ENCODE assay signal across 8 mouse cellular contexts in genomic region chr1:65187074-65187430, GRCm38 (mm10). TPM values are rescaled to one million over a fixed set of nuclear protein-coding genes. Genes with fewer than 3 reads are reported as not detected.
A peak's percentile ranks its signal among the peaks of the same experiment; 100 is the strongest.
DNase-seq lines count a peak whose midpoint lies in the region; ATAC-seq lines count a peak whose summit lies in the region.

No protein-coding gene starts in this region.

- H3K4me1 ChIP-seq in neural tube, embryonic 11.5 days (ENCODE audit: control insufficient read depth, insufficient read depth, low read length) = peaks cover 7% of the 10 kb centered on the region
- peaks cover 11% of the 10 kb centered on the region for H3K4me1 ChIP-seq in limb, embryonic 12.5 days (replicated peaks)
- H3K4me1 ChIP-seq in stomach, embryonic 15.5 days = peaks cover 5% of the 10 kb centered on the region; the same call in 1 of the 2 replicates

- H3K4me3 ChIP-seq in neural tube, embryonic 11.5 days (ENCODE audit: low read depth, low read length) = peak overlapping the region; percentile 86
- peak overlapping the region; percentile 83 for H3K4me3 ChIP-seq in limb, embryonic 12.5 days (replicated peaks)
- peak overlapping the region; percentile 91 for H3K4me3 ChIP-seq in stomach, embryonic 15.5 days (replicated peaks)

- no peaks in the 10 kb centered on the region for H3K36me3 ChIP-seq in neural tube, embryonic 11.5 days (ENCODE audit: control insufficient read depth, insufficient read depth, low read length)
- peaks cover 3% of the 10 kb centered on the region for H3K36me3 ChIP-seq in limb, embryonic 12.5 days
- no peaks in the 10 kb centered on the region for H3K36me3 ChIP-seq in stomach, embryonic 15.5 days

- peak overlapping the region; percentile 90; the same call in 1 of the 2 replicates for H3K27ac ChIP-seq in neural tube, embryonic 11.5 days (ENCODE audit: low read depth, low read length)
- H3K27ac ChIP-seq in limb, embryonic 12.5 days = peak overlapping the region; percentile 85
- peak overlapping the region; percentile 90 for H3K27ac ChIP-seq in stomach, embryonic 15.5 days

- peak overlapping the region; percentile 87 for H3K9ac ChIP-seq in neural tube, embryonic 11.5 days (ENCODE audit: low read length)
- H3K9ac ChIP-seq in limb, embryonic 12.5 days (replicated peaks) = peak overlapping the region; percentile 88
- H3K9ac ChIP-seq in stomach, embryonic 15.5 days = peak overlapping the region; percentile 76

- peak overlapping the region; percentile 57 for H3K4me2 ChIP-seq in neural tube, embryonic 11.5 days (ENCODE audit: low read depth)
- H3K4me2 ChIP-seq in limb, embryonic 12.5 days = peak overlapping the region; percentile 80
- H3K4me2 ChIP-seq in stomach, embryonic 15.5 days = peak overlapping the region; percentile 71

- under 1% methylated on average over 6 of the region's 6 CpGs for WGBS in neural tube, embryonic 11.5 days
- WGBS in limb, embryonic 12.5 days = 1% methylated on average over 6 of the region's 6 CpGs
- 0% methylated on average over 6 of the region's 6 CpGs for WGBS in stomach, embryonic 15.5 days

- no peak for DNase-seq in cerebellum, postnatal 14 days
- DNase-seq in neural tube, embryonic 11.5 days (ENCODE audit: low spot score) = no peak
- no peak for DNase-seq in neural tube, embryonic 10.5 days (ENCODE audit: extremely low spot score, low spot score)
- no peak for DNase-seq in right cerebral cortex, postnatal 25 days
- DNase-seq in retina, postnatal 1 day = no peak

- no peaks in the 10 kb centered on the region for H3K9me3 ChIP-seq in neural tube, embryonic 11.5 days (ENCODE audit: control insufficient read depth, low read length)
- H3K9me3 ChIP-seq in limb, embryonic 12.5 days = no peaks in the 10 kb centered on the region
- no peaks in the 10 kb centered on the region for H3K9me3 ChIP-seq in stomach, embryonic 15.5 days

- no peaks in the 10 kb centered on the region for H3K27me3 ChIP-seq in neural tube, embryonic 11.5 days (ENCODE audit: control insufficient read depth, insufficient read depth, low read length)
- no peaks in the 10 kb centered on the region for H3K27me3 ChIP-seq in limb, embryonic 12.5 days
- no peaks in the 10 kb centered on the region for H3K27me3 ChIP-seq in stomach, embryonic 15.5 days (replicated peaks)

- 0 out of 2 replicates have a peak, but pooled peaks have one; percentile 1 for ATAC-seq in cerebellum, adult (ENCODE audit: insufficient number of reproducible peaks, low FRiP score, low TSS enrichment)
- ATAC-seq in neural tube, embryonic 11.5 days (ENCODE audit: insufficient read depth, low FRiP score, low TSS enrichment) = no peak
- ATAC-seq in limb, embryonic 12.5 days (ENCODE audit: insufficient number of reproducible peaks, insufficient read depth, low FRiP score, low TSS enrichment, low read depth) = no peak
- ATAC-seq in stomach, embryonic 15.5 days (ENCODE audit: insufficient read depth, low FRiP score, low read depth) = no peak

RNA-seq across cellular contexts. Expression of gene Pikfyve, which starts 0.6 kb away (rescaled TPM):
- polyA plus RNA-seq in neural tube, embryonic 11.5 days (2014; fragmentation: Nextera tagmentation; extraction: Ambion mirVana) = 20.6 TPM in 2 replicates
- 15.1 and 15.4 TPM in 2 replicates for polyA plus RNA-seq in limb, embryonic 12.5 days (2016; fragmentation: Nextera tagmentation; extraction: Ambion mirVana)
- polyA plus RNA-seq in stomach, embryonic 15.5 days (2015; fragmentation: Nextera tagmentation; extraction: Ambion mirVana) = 7.7 and 10.2 TPM in 2 replicates

RNA-seq across cellular contexts. Expression of gene Idh1, which starts 0.8 kb away (rescaled TPM):
- 405 and 436 TPM in 2 replicates for polyA plus RNA-seq in neural tube, embryonic 11.5 days (2014; fragmentation: Nextera tagmentation; extraction: Ambion mirVana)
- polyA plus RNA-seq in limb, embryonic 12.5 days (2016; fragmentation: Nextera tagmentation; extraction: Ambion mirVana) = 139 and 140 TPM in 2 replicates
- 159 and 161 TPM in 2 replicates for polyA plus RNA-seq in stomach, embryonic 15.5 days (2015; fragmentation: Nextera tagmentation; extraction: Ambion mirVana)
